Mouse (Mus musculus) right cerebral cortex, postnatal 25 days (tissue): Measurements from ENCODE around the gene Bin2.
A peak's percentile ranks its signal among the peaks of the same experiment; 100 is the strongest.

Source experiments
- DNase-seq: peaks from one replicate; pipeline ENCODE4 v3.0.0; 2022

The Bin2 gene

GRCm38 (mm10) chr15:100641226-100641810, 28.0 kb downstream of the Bin2 start:
- no peak for DNase-seq

DNA sequence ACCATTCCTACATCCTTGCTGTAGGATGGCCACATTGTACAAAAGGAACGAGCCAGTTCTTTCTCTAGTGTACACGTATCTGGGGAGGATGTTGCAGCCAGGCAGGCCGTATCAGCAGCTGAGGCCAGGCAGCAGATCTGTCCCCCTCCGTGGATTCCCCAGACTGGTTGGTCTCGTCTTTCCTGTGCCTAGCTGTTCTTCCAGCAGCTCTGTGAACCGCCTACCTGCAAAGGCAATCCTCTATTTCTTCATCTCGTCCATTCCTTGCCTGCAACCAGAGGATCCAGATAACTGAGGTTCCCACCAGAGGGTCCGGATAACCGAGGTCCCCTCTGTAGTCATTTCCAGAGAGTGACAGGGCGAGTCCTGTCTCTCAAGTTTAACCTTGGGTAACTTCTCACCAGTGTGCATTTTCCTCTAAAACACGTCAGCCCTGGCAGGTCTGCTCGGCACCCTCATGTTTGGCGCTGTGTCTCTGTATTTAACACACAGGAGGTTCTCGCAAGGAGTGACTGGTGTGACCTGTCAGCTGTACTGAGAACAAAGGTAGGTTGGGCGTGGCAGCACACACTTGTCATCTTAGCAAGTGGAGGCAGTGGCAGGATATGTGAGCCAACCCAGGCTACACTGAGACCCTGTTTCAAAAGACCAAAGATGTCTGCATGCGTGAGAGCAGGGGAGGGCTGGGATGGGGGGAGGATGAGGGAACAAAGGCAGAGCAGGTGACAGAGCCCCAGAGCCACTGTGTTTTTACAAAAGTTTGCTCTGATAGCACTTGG, 29.2 kb downstream of the Bin2 start:
- DNase-seq = no peak

GRCm38 (mm10) chr15:100637661-100638060, 31.7 kb downstream of the Bin2 start:
- DNase-seq = no peak

DNA sequence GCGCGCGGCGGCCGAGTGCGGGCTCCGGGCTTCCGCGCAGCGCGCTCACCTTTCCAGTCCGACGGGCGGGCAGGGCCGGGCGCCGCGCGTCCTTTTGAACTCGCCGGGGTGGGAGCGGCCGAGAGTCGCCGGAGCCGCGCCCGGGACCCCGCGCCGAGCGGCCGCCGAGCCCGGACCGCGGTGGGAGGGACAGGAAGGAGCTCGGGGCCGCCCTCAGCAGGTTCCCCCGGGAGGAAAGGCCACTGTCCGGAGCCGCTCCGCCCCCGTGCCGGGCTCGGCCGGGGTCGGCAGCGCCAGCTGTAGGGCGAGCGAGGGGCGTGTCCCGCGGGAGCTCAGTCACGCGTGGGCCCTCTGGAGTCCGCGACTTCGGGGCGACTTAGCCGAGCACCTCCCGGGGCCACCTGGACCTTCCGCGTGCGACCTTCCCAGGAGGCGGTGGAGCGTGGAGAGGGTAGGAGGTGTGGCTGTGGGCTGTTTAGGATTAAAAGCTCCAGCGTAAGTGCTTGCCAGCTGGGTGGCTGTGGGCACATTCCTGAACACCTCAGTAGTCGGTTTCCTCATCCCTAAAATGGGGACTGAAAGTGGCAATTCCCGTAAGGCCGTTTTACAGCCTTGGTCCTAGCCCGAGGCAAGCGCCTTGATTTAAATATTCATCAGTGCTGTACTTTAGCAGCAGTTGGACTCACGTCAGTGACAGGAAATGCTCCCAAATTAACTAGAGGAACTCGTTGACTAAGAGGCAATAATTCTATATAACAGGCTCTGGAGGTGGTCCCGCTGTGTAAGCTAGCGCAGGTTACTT, 32.5 kb downstream of the Bin2 start, which contains the start of gene Smagp:
Gene Smagp (minus strand): TSS at position 241 of the 802 bp plus-strand sequence.
- DNase-seq = no peak

DNA sequence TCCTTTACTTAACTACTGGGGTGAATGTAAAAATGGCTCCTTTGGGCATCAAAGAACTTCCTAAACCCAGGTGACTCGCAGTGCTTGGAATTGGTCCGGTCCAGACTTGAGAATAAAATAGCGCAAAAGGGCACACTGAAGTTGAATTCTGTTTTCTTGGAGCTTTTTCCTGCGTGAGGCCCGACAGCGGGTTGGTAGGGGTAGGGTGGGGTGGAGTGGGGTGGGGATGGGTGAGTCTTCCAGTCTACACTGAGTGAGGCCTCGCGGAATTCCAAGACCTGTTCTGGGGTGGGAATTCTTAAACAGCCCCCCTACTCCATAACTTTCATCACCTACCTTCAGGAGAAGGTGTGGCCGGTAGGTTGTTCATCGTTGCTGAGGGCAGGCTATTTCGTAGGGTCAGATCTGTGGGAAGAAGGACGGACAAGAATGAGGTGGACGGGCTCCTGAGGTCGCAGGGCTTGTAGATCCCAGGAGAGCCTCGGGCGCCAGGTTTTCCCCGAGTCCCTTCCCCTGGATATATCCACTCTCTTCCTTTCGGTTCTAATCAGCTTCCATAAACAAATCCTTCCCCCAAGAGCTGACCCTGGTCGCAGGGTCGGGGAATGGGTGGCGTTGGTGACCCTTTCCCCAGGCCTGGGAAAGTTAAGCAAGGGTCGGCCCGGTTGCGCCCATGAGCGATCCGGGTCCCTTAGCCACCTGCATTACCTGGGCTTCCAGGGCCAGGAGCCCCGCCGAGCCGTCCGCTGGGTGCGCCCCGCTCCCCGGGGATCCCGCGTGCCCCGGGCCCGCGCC, 33.3 kb downstream of the Bin2 start:
- DNase-seq = no peak

- DNase-seq = no peak
Measured at GRCm38 (mm10) chr15:100635239-100635638, 34.1 kb downstream of the Bin2 start.

DNA sequence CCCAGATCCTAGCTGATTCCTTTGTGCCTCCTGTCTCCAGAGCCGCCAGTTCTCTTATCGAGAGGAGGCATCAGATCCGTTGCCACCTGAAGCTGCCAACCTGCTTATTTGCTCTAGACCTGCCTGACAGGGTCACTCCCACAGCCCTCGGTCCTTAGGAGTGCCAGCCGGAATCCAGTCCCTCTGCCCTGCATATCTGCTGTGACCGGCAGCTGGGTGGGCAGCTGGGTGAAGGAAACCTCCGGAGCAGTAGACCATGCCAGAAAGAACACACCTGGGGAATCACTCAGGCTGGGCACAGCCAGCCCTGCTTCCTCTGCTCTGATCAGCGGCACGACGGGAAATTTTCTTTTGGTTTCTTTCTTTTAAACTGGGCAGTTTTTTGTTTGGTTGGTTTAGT, 36.0 kb downstream of the Bin2 start:
- DNase-seq = no peak

DNA sequence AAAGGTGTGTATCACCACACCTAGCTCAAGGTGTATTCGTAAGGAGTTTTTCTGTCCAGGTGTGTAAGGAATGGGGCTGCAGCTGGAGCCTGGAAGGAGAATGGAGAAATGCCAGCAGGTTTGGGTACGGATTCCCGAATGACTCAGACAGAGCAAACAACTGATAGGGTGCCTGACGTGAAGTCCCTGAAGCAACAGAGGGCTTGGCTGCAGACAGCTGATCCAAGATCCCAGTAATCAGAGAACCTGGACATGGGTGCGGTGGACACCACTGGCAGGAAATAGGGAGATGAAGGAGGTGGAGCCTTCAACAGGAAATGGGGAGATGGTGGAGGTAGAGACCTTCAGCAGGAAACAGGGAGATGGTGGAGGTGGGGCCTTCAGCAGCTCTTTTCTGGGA, 37.0 kb downstream of the Bin2 start:
- DNase-seq = no peak

GRCm38 (mm10) chr15:100631454-100632170, 37.7 kb downstream of the Bin2 start:
- DNase-seq = no peak

GRCm38 (mm10) chr15:100630126-100630525, 39.2 kb downstream of the Bin2 start:
- no peak for DNase-seq

GRCm38 (mm10) chr15:100628797-100629196, 40.6 kb downstream of the Bin2 start:
- DNase-seq = no peak

DNA sequence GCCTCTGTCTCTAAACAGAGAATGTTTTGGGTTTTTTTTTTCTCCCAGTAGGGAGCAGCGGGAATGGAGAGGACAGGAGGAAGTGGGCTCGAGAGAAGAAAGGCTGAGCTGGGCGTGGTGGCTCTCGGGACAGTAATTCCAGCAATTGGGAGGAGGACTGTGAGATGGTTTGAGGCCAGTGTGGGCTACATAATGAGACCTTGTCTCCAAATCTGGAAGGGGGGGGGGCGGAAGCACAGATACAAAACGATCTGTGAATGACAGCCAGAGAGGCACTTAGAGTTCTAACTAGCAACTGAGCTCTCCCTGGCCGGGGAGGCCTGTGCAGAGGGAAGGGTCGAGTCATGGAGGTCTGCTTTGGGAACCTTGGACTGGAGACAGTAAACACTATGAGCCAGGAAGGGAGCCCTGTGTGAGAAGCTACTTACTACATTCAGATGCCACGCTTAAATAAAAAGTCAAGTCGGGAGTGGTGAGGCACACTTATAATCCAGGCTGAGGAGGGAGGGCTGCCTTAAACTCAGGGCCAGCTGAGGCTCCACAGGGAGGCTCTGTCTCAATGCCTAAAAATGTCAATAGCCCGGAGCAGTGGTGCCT, 41.5 kb downstream of the Bin2 start:
- no peak for DNase-seq

- no peak for DNase-seq
Measured at GRCm38 (mm10) chr15:100627287-100627686, 42.1 kb downstream of the Bin2 start.

- no peak for DNase-seq
Measured at GRCm38 (mm10) chr15:100624435-100624834, 44.9 kb downstream of the Bin2 start.

DNA sequence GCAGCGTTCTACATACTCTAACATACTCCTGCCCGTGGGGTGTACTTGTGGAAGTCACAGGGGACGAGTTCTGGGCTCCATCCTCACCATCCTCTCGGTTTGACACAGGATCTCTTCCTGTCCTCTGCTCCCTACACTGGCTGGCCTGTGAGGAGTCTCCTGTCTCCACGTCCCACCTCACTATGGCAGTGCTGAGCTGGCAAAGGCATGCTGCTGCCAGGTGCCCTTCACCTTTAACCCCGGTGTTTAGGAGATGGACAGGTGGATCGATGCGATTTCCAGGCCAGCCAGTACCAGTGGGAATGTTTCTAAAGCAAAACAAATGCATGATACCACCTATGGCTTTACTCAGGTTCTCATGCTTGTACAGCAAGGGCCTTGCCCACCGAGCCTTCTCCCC, 45.6 kb downstream of the Bin2 start:
- DNase-seq = no peak

DNA sequence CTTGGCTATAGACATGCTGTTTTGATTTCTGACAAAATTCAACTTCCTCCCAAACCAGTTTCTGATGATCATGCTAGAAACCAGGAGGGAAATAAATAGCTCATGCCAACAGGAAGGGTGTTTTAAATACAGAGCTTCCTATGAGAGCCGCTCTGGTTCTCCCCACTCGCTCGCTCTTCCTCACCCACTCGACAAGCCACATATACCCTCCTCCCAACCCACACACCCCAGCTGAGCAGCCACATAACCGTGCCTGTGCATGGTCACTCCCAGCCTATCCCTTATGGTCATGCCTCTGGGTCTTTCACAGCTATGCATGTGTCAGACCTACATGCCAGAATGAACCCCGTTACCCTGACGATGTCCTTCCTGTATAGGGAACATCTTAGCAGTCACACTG, 47.2 kb downstream of the Bin2 start:
- peak; percentile 54 for DNase-seq

- DNase-seq = peak; percentile 23
Measured at GRCm38 (mm10) chr15:100621671-100622070, 47.7 kb downstream of the Bin2 start.

- no peak for DNase-seq
Measured at GRCm38 (mm10) chr15:100619200-100619599, 50.2 kb downstream of the Bin2 start.

DNA sequence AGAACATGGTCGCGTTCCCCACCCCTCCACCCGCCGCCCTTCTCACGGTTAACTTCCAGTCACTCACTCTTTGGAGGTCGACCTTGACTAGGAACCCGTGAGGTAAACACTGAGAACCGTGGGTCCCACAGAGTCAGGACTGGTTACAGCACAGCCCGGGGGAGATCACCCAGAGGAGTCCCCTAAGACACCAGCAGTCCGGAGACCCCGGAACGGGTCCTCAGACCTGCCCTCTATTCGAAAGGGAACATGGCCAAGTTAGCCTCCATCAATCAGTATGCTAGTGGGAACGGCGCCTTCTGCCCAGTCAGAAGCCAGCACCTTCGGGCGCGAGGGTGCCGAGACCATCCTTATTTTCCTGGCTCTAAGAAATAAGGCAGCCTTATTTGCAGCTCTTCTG, 53.1 kb downstream of the Bin2 start:
- no peak for DNase-seq

DNA sequence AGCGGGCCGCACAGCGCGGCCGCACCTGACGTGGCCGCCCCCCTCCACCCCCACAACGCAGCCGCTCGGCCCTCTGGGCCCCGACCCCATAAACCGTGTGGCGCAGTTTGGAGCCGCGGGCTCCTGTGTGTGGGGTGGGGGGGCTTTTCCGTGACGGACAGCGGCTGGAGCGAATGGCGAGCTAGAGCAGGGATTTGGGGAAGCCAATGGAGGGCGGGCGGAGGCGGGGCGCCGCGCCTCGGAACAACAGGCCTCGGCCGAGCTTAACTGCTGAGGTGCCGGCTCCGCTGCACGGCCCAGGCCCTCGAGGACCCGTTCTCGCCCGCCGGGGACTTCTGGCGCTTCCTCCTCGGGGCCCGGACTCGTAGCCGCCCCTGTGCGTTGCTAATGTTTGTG, 53.5 kb downstream of the Bin2 start:
- peak; percentile 83 for DNase-seq

- peak; percentile 98 for DNase-seq
Measured at GRCm38 (mm10) chr15:100614996-100615824, 54.1 kb downstream of the Bin2 start, which contains the start of gene Dazap2. Dazap2 (plus strand) TSS chr15:100615349.
